Mouse (Mus musculus): ENCODE measurements around the gene Bad. TPM values are rescaled to one million over a fixed set of nuclear protein-coding genes. Genes with fewer than 3 reads are reported as not detected.
"Not testable (repeated sequence)": the region's sequence is repeated elsewhere in the genome, so short reads cannot be mapped to it uniquely, and the experiment has no call there.

Gene Bad
- polyA plus RNA-seq, 1 experiment: not detected

GRCm38 (mm10) chr19:6906199-6906598 is 35.5 kb upstream of the Bad start:
- Histone ChIP-seq H3K4me3 (ENCODE audit: insufficient read depth, low read depth, low read length) (no peak overlapping the region), H3K4me1 (ENCODE audit: control insufficient read depth, insufficient read depth, low read length) (peaks cover 23% of the 10 kb centered on the region), H3K27ac (ENCODE audit: insufficient read depth, low read depth, low read length) (no peak overlapping the region)
- WGBS: 80% methylated on average over 3 of the region's 3 CpGs
- TF ChIP-seq CTCF (IDR thresholded peaks at IDR 0.05; ENCODE audit: insufficient read depth, low read depth, low read length) (no peak), POLR2A (IDR thresholded peaks at IDR 0.05; ENCODE audit: insufficient read depth, low read depth, low read length) (no peak)

GRCm38 (mm10) chr19:6907094-6907493 is 34.6 kb upstream of the Bad start:
- Histone ChIP-seq H3K4me3 (ENCODE audit: insufficient read depth, low read depth, low read length) (no peak overlapping the region), H3K4me1 (ENCODE audit: control insufficient read depth, insufficient read depth, low read length) (peaks cover 29% of the 10 kb centered on the region), H3K27ac (ENCODE audit: insufficient read depth, low read depth, low read length) (no peak overlapping the region)
- TF ChIP-seq POLR2A (IDR thresholded peaks at IDR 0.05; ENCODE audit: insufficient read depth, low read depth, low read length) (no peak), CTCF (IDR thresholded peaks at IDR 0.05; ENCODE audit: insufficient read depth, low read depth, low read length) (no peak)
- WGBS: 88% methylated on average over 8 of the region's 8 CpGs

- TF ChIP-seq POLR2A (IDR thresholded peaks at IDR 0.05; ENCODE audit: insufficient read depth, low read depth, low read length): no peak
- no peak for TF ChIP-seq CTCF (IDR thresholded peaks at IDR 0.05; ENCODE audit: insufficient read depth, low read depth, low read length)
- 83% methylated on average over 7 of the region's 7 CpGs for WGBS
- Histone ChIP-seq H3K27ac (ENCODE audit: insufficient read depth, low read depth, low read length) (no peak overlapping the region), H3K4me1 (ENCODE audit: control insufficient read depth, insufficient read depth, low read length) (peaks cover 29% of the 10 kb centered on the region), H3K4me3 (ENCODE audit: insufficient read depth, low read depth, low read length) (peak overlapping the region; percentile 6; the same call in 1 of the 2 replicates)
These were observed 33.7 kb upstream of the Bad start for GRCm38 (mm10) chr19:6907811-6908540.

- TF ChIP-seq CTCF (IDR thresholded peaks at IDR 0.05; ENCODE audit: insufficient read depth, low read depth, low read length) (no peak), POLR2A (IDR thresholded peaks at IDR 0.05; ENCODE audit: insufficient read depth, low read depth, low read length) (no peak)
- 3% methylated on average over 11 of the region's 11 CpGs for WGBS
- Histone ChIP-seq H3K4me3 (ENCODE audit: insufficient read depth, low read depth, low read length) (peak overlapping the region; percentile 60), H3K4me1 (ENCODE audit: control insufficient read depth, insufficient read depth, low read length) (peaks cover 33% of the 10 kb centered on the region), H3K27ac (ENCODE audit: insufficient read depth, low read depth, low read length) (peak overlapping the region; percentile 89)
These were observed 32.6 kb upstream of the Bad start for GRCm38 (mm10) chr19:6909021-6909420.

GRCm38 (mm10) chr19:6909507-6910289 is 32.0 kb upstream of the Bad start, which contains the start of the genes Trmt112 and Prdx5:
TSS of gene Trmt112 (plus strand) at chr19:6909698.
TSS of gene Prdx5 (minus strand) at chr19:6910106.
- TF ChIP-seq CTCF (IDR thresholded peaks at IDR 0.05; ENCODE audit: insufficient read depth, low read depth, low read length): no peak
- peak; percentile 80 for TF ChIP-seq POLR2A (IDR thresholded peaks at IDR 0.05; ENCODE audit: insufficient read depth, low read depth, low read length)
- peak within 1 kb of the TSS; percentile 89 for H3K27ac ChIP-seq (ENCODE audit: insufficient read depth, low read depth, low read length)
- peak within 1 kb of the TSS; percentile 60 for H3K4me3 ChIP-seq (ENCODE audit: insufficient read depth, low read depth, low read length)
- peaks cover 35% of the 10 kb centered on the region for H3K4me1 ChIP-seq (ENCODE audit: control insufficient read depth, insufficient read depth, low read length)
- under 1% methylated on average over 65 of the region's 65 CpGs for WGBS

- Histone ChIP-seq H3K4me3 (ENCODE audit: insufficient read depth, low read depth, low read length) (peak overlapping the region; percentile 60), H3K4me1 (ENCODE audit: control insufficient read depth, insufficient read depth, low read length) (peaks cover 35% of the 10 kb centered on the region)
- 0% methylated on average over 30 of the region's 30 CpGs for WGBS
- not testable (repeated sequence) for H3K27ac ChIP-seq (ENCODE audit: insufficient read depth, low read depth, low read length)
These were observed 31.4 kb upstream of the Bad start for GRCm38 (mm10) chr19:6910306-6910705.

GRCm38 (mm10) chr19:6911101-6912074 is 30.3 kb upstream of the Bad start:
- no peak overlapping the region for H3K4me3 ChIP-seq (ENCODE audit: insufficient read depth, low read depth, low read length)

GRCm38 (mm10) chr19:6912205-6912970 is 29.3 kb upstream of the Bad start:
- Histone ChIP-seq H3K4me3 (ENCODE audit: insufficient read depth, low read depth, low read length) (no peak overlapping the region), H3K27ac (ENCODE audit: insufficient read depth, low read depth, low read length) (no peak overlapping the region), H3K4me1 (ENCODE audit: control insufficient read depth, insufficient read depth, low read length) (peaks cover 32% of the 10 kb centered on the region)
- TF ChIP-seq POLR2A (IDR thresholded peaks at IDR 0.05; ENCODE audit: insufficient read depth, low read depth, low read length) (no peak), CTCF (IDR thresholded peaks at IDR 0.05; ENCODE audit: insufficient read depth, low read depth, low read length) (no peak)
- WGBS: 90% methylated on average over 15 of the region's 15 CpGs

More at GRCm38 (mm10) chr19:6911101-6912074, 30.3 kb upstream of the Bad start:
- WGBS: 75% methylated on average over 19 of the region's 19 CpGs
- no peak for TF ChIP-seq CTCF (IDR thresholded peaks at IDR 0.05; ENCODE audit: insufficient read depth, low read depth, low read length)
- TF ChIP-seq POLR2A (IDR thresholded peaks at IDR 0.05; ENCODE audit: insufficient read depth, low read depth, low read length): no peak
- H3K4me1 ChIP-seq (ENCODE audit: control insufficient read depth, insufficient read depth, low read length): peaks cover 36% of the 10 kb centered on the region
- H3K27ac ChIP-seq (ENCODE audit: insufficient read depth, low read depth, low read length): no peak overlapping the region
